Mouse (Mus musculus): ENCODE results near the gene Ermp1.

Ermp1 gene

DNA sequence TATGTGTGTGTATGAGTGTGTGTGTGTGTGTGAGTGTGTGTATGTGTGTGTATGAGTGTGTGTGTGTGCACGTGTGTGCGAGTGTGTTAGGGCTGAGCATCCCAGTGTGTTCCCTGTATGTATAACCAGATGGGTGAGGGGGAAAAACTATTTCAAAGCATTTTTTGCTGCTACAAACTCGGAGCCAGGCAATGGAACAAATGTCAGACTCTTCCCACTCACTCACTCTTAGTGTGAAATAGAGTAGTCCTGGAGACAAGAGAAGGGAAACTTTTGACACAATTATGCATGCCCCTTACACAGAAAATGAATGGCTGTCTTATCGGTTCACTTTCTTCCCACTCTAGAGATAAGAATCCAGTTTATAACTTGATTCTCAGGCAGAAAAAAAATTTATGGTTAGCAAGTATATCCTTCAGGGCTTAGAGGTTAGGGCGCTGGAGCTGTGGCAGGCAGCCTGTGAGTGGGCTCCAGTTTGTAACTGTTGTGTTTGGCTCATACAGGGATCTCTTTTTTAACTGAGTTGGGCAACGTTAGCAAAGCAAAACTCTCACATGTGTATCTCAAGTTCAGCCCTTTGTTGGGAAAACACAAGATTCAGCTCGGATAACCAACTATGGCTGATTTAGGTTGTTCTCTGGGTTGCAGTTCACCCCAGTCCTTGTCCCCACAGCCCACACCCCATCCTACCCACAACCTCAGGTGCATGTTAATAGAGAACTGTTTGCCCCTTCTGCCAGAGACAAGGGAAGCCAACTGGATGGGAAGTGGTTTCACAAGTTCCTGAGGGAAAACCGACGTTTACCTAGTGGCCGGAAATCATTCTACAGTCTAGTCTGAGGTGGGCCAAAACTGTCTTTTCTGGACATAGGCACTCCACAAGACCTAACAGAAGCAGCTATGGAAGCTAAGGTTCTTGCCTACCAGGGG is 12.9 kb upstream of the Ermp1 start:
- no peak for DNase-seq

DNA sequence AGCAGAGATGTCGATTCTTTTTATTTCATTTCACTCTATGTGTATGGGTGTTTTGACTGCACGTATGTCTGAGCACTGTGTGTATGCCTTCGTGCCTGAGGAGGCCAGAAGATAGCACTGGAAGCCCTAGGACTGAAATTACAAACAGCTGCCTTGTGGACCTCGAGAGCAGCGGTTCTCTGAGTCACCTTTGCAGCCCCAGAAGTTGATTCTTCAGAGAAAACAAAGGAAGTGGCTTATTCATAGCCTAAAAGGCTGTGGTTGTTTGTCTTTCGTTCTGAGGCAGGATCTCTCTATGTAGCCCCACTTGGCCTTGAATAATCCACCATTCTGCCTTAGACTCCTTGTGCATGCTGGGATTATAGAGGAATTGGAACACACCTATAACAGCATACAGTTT is 11.5 kb upstream of the Ermp1 start:
- no peak for DNase-seq

DNA sequence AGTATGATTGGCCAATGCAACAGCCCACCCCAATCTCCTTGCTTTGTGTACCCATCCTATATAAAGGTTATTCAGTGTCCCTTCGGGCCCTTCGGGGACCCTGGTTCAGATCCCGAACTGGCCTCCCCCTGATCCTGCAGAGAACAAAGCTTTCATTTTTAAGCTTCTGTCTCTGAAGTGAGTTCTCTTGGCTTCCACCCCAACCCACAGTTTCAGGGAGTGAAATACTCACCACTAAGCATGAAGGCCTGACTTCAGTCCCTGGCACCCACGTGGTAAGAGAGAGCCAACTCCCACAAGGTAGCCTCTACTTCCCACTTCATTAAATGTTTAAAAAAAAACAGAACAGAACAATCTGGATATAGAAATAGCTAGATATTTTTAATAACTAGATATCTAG is 10.6 kb upstream of the Ermp1 start:
- no peak for DNase-seq

DNA sequence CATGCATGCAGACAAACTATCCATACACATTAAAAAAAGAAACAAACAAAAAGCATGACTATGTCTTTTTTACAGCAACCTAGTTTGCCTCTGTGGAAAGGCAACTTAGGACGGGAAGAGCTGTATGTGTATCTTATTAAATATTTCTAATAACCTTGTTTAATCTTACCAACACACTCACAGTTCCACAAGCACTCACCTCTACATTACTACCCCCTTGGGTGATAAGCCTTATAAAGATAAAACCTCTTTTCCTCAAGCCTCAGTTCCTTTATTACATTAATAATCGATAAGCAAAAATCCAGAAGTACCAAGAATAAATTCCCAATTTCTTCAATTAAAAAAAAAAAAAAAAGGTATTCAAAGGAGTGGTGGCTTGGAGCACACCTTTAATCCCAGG is 9.3 kb upstream of the Ermp1 start:
- no peak for DNase-seq

DNA sequence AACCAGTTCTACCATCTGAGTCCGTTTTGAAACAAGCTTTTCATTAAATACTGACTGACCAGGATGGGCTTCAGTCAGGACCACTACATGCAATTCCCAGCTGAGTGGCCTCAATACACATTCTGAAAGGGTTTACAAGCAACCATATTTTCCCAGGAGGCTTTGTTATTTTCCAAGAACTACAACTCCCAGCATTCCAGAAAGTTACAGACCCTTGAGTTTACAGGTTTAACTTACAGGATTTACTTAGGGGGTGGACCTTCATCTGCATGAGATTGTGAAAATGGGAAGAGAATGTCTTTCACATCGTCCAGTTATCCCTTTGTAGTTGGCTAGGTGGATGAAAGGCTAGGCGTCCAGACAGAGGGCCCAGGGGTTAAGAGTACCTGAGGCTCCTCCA is 8.8 kb upstream of the Ermp1 start:
- DNase-seq, result no peak

DNA sequence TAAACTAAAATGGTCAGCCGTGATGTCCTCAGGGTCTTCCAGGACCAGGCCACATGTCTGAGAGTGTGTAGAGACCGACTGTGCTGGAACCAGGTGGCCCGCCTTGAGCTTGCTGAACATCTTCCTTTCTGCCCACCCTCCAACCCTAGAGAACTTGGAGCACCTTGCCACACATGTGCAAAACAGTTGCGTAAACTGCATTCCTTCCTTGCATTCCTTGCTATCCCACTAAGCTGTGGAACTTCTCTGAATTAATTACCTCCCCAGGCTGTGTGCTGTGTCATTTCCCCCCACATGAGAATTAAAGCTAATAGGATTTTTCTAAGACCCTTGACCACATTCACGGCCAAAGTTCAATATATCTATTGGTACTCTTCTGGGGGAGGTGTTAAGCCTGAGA is 8.4 kb upstream of the Ermp1 start:
- DNase-seq, result no peak

DNA sequence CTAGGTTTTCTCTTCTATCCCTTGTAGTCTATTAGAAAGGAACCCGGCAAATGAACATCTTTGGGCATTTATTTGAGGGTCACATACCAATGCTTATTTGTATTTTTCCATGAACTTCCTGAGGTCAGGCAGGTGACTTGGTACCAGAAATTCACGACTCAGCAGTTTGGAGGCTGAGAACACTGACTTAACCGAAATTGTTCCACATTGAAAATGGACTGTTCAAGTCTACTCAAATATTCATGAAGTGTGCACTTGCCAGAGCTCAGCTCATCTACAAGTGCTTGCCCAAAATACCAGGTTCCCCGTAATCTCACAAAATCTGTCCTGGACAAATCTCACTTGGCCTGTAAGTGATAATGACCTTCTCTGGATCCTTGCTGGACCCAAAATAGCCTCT is 7.8 kb upstream of the Ermp1 start:
- DNase-seq, result no peak

DNA sequence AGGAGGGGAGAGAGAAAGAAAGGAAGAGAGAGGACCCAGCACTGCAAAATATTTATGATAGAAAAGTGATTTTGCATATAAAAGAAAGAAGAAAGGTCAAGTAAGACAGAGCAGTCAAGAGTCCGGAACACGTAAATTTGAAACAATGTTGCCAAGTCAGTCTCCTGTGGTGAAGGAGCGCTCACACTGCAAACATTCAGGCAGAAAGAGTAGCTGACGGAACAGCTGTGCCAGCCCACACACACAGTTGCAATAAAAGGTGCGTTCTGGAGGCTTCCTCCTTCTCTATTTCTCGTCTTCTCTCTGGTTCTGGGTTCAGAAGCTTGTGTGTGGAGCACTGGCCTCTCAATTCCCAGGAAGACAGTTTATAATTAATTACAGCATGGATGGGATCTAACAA is 6.9 kb upstream of the Ermp1 start:
- DNase-seq, result no peak

DNA sequence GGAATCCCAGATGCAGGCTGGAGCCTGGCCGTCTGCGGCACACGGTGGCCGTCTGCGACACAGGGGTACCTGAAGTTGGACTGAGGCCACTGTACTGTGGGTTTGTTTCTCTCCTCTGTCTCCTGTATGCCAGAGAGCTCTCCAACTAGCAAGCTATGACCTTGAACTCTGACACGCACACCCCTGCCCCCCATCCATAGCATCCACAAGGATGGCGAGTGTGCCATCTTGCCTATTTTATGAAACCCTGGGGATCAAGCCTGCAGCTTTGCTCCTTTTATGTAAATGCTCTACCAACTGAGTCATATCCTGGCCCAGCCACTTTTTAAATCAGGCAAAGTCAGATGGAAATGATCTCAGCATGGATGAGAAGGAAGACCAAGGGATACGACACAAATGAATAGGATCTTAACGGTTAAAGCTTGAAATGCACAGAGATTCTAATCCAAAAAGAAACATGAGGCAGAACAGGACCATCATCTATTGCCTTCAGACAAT is 5.6 kb upstream of the Ermp1 start:
- no peak for DNase-seq

DNA sequence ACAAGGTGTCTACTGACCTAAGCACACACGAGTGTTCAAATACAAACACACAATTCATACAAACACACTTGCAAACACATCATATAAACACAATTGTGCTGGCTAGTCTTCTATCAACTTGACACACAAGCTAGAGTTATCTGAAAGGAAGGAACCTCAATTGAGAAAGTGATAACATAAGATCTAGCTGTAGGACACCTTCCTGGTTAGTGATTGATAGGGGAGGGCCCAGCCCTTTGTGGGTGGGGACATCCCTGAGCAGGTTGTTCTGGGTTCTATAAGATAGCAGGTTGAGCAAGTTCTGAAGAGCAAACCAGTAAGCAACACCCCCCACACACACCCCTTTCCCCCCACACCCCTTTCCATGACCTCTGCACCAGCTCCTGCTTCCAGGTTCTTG is 1.5 kb upstream of the Ermp1 start:
- no peak for DNase-seq

DNA sequence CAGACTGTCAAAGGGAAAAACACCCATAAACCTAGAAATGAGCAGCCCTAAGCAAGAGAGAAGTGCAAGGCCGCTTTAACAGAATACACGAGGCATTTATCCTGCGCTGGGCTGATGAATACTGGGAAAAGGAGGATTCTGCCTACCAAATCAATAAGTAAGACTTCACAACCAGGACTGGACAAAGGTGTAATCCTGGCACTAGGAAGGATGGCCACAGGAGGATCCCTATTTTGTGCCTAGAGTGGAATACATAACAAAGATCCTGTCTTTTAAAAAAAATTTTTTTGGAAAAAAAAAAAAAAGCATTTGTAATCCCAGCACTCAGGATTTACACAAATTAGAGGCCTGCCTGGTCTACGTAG is 317 bp upstream of the Ermp1 start:
- no peak for DNase-seq

DNA sequence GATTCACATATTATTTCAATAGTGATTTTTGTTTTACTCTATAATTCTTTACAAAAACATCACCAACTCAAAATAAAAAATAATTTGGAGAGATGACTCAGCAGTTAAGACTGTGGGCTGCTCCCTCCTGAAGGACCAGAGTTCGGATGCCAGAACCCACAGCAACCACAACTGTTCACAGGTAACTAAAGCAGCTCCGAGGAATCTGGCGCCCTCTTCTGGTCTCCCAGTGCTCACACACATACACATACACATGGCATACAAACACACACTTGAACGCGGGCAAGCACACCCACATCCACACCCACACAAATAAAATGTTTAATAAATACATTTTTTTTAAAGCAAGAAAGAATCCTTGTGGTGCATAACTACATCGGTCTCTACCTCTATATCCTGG is 3.5 kb downstream of the Ermp1 start:
- peak in 1 of 2 experiments; percentile 20 for DNase-seq

DNA sequence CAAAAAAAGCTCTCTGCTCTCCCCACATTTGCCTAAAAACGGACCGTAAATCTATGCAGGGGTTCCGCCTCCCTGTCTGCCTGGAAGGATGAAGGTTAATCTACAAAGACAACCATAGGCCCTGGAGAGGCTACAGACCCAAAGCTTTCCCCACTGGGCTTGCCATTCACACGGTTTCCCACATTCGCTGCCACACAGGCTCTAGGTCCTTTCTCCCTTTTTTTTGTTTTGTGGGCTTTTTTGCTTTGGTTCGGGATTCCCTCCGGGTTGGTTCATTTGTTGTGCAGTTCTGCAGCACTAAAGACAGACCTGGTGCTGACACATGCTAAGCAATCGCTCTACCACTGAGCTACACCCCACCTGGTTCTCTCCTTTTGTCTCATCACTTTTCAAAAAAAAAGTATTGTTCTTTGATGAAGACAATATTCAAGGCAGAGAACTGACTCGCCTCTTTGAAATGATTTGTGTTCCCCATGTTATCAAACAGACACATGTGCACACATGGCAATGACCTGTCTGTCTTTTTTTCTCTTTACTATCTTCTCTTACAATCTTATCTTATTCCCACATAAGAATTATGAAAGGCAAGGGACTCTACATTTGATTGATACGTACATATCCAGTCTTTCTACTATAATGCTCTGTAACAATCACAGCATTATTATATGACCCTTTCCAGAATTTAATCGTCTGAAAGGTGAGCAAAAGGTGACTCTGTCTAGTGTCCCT is 4.9 kb downstream of the Ermp1 start:
- DNase-seq, result no peak

DNA sequence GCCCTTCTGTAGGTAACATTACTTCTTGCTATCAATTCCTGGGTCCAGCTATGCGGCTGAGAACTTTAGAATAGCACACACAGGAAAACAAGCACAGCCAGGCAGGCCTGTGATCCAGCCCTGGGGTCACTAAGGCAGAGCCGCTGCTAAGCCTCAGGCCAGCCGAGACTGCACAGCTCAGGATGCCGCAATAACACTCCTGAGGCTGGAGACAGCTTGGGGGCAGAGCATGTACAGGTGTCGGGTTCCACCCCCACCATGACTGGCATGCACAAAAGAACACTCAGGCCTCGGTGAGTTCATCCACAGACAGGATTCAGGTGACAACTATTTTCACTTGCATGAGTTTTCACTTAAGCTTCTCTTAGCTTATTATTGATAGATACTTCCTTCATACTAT is 6.0 kb downstream of the Ermp1 start:
- DNase-seq, result no peak

DNA sequence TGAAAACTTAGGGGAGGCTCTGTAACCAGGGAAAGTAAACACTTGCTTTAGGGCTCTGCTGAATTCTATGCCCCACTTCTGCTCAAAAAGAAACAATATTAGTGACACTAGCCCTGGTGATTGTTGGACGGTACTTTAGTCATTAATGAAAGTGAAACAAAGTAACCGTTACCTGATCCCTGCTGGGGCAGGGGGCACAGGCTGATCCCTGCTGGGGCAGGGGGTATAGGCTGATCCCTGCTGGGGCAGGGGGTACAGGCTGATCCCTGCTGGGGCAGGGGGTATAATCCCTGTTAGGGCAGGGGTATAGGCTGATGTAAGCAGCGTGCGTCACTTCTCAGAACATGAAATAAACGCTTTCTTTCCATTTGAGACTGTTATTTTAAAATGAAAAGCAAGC is 6.7 kb downstream of the Ermp1 start:
- DNase-seq, result no peak

DNA sequence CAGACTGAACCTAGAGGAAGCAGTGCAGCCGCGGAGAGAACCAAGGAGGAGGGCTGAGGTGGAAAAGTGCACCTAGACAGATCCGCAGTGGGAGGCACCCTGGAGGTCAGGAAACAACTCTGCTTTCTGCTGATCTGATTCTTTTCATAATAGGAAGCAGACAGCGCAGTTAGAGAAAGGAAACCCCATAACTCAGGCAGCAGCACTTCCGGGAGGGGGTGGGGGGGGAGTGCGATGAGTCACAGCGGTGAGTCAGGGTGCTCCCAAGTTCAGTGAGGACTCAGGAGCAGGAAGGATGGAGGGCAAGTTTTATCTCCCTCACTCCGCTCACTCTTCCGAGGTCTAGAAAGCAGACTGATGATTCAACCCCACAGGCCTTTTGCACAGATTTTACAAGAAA is 7.2 kb downstream of the Ermp1 start:
- no peak for DNase-seq

DNA sequence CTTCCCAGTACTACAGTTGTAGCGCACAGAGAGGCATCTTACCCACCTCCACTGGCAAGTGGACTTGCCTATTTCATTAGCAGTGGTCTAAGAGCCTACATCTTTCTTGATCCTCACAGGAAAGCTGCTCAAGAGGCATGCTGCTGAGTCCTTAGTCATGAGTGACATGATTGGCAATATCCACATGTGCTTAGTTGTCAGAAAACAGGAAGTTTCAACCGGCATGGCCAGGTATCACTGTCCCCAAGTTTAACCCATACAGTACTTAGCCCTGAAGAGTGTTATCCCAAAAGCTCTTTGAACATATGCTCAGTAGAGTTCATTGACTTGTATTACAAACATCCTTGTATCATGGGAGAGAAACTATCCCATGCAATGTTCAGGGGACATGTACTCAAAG is 36.1 kb downstream of the Ermp1 start:
- no peak for DNase-seq

DNA sequence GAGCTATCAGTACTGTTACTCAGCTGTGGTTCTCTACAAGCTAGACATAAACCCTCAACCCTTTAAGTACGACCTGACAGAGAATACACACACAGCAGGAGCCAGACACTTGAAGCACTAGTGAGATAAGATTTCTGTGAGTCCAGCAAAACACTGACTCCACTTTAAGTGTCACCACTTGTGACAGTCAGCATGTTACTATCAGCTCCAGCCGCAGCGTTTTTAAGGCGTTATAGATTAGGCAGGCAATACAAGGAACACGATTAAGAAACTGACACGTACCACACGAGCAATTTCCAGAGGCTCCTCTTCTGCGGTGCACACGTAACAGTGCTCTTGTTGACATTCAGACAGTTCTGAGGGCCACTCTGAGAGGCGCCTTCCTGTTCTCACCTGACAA is 37.3 kb downstream of the Ermp1 start:
- no peak for DNase-seq

DNA sequence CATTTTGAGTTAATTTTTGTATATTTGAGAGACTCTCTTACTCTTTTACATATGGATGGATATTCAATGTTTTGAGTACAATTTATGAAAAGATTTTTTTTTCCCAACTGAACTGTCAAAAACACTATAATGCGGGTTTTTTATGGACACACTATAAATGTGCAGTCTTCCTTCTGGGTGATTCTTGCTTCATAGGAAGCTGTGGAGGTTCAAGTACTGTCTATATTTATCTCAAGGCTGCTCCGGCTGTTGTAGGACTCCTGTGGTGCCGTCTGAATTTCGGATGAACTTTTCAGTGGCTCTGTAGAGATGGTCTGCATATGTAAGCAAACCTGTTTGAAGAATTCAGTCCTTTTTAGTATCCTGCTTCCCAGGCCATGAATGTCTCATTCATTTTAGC is 40.0 kb downstream of the Ermp1 start:
- DNase-seq, result no peak

DNA sequence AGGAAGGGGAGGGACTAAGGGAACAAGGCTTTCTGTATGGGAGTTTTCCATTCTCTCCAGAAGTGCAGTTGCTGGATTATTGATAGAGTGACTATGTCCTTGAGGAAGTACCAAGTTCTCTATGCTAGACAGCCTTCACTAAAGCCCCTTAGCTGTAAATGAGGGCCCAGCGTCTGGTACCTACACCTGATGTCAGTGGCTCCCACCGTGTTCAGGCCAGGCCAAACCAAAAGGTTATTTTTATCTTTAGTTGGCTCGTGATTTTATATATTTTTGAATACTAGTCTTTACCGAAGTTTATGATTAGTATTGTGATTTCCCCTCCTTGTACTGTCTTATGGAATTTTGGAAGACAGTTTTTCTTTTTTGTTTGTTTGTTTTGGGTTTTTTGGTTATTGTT is 40.7 kb downstream of the Ermp1 start:
- no peak for DNase-seq

DNA sequence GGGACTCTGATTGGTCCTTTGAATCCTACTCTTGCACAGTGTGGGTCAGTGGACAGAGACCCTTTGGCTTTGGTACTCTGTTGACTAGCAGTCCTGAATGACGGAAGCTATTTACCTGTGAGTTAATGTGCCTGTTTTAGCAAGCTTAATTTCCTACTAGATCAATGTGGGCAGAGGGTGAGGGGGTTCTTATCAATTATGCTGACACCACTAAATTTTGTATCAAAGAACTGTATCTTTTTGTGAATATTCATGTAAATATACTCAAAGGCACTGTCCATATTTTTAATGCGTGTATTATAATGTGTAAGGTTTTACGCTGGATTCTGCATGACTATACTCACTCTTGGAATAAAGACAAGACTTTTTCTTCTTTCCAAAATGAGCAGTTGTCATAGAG is 43.6 kb downstream of the Ermp1 start:
- no peak for DNase-seq

DNA sequence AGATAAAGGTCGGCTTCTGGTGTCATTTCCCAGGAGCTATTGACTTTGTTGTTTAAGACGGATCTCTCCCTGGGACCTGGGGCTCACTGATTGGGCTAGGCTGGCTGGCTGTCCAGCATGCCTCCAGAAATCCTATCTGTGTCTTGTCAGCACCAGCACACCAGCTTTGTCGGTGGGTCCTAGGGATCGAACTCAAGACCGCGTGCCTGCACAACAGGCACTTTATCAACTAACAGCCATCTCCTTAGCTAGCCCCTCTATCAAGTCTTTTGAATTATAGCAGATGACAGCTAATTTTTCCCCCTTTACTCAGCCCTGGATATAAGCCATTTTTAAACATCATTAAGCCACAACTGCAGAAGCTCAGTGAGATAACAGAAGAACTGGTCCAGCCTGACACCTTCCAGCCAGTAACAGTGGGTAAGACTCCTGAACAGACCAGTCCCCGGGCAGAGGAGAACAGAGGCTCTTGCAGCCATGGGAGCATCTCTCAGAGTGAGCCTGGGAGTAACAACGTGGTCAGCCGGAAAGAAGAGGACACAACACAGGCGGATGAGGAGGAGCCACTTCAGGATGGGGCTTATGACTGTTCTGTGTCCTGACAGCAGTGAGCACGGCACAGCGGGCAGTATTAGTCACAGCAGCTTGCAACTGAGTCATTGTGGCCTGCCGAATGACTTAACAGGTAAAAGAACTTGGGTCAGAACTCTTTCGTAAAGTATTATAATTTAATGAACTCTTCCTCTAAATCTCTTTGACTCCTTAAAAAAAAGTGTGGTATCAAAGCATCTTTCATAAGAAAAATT is 44.5 kb downstream of the Ermp1 start:
- DNase-seq, result no peak

DNA sequence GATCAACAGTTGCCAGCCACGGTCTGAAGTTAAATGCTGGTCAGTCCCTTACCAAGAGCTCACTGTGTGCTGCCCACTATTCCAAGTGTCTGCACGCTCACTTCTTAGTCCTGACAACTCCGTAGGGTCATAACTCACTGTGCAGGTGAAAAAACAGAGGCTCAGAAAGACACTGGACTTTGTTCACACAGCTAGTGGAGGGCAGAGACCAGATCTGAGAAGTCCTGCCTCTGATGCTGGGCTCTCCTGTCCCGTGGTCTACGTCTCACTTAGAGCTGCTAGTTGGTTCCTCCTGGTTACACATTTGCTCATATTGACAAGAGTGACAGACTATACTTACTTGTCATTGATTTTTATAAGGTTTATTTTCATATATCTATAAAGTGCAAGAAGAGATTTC is 49.2 kb downstream of the Ermp1 start:
- no peak for DNase-seq

DNA sequence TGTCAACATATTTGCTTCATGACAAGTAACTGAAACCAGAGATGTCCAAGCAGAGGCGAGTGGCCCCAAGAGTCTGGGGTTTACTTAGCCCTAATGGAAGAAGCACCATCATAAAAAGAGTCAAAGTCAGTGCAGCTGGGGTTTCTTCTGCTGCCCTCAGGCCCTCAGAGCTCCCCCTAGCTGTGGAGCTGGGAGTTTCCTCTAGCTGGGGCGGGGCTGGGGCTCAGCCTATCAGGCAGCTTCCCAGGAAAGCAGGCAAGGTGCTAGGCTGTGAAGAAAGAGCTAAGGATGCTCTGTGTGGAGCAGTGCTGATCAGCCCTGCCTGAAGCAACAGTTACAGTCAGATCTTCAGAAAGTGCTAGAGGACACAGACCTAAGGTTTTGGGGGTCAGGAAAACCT is 51.2 kb downstream of the Ermp1 start:
- DNase-seq, result no peak

Data from cerebellum, adult 18-20 months (tissue).